Mouse (Mus musculus) adrenal gland, adult (tissue): ENCODE data around the gene Gnaq.
A peak's percentile ranks its signal among the peaks of the same experiment; 100 is the strongest.

ENCODE experiments used
- DNase-seq, 2 experiments: peaks; one replicate each; pipeline ENCODE4 v3.0.0; 2022 to 2023; ENCODE audit warnings: low spot score in 1 of 2; ENCODE audit not compliant: inconsistent age in 2 of 2

The Gnaq gene

DNA sequence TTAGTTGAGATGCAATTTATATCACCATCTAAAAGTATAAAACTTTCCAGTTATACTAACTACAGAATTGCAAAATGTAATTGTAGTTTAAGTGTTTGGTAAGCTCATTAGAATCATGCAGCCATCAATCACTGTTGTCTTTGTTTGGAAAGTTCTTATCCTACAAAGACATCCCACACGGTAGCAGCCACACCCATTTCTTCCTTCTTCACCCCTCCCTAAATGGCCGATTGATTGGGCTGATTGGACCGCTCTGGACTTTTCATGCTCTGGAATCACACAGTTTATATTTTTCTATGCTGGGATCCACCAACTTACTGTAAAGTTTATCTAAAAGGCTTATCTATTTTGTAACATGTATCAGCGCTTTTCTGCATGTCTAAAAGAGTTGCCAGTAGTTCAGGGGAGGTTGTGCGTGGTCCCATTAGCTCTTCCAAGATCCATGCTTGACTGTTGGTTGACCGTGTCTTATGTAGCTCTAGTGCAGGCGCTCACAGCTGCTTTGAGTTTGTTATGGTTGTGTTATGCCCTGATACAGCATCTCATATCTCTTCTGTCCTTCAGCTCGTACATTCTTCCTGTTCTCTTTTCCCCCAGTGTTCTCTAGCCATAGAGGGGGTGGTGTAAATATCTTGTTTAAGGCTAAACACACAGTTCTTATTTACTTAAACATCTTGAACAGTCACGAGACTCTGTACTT lies 56.6 kb downstream of the Gnaq start:
- DNase-seq, result no peak

DNA sequence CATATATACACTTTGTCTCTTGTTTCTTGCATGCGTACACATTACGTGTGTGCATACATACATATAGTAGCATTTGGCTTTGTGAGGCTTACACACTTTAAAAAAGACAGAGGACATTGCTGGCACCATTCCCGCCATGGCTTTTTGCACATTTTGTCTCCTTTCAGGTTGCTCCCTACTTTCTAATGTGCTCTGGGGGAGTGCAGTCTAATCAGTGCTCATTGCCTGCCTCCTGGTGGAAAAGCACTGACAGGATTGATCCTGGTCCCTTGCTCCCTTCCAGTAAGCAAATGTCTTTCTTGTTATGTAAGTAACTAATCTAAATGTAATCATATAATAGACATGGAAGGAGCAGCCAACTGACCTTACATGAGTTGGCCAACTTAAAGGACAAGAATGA lies 65.5 kb downstream of the Gnaq start:
- peak in 1 of 2 experiments; percentile 47 for DNase-seq

DNA sequence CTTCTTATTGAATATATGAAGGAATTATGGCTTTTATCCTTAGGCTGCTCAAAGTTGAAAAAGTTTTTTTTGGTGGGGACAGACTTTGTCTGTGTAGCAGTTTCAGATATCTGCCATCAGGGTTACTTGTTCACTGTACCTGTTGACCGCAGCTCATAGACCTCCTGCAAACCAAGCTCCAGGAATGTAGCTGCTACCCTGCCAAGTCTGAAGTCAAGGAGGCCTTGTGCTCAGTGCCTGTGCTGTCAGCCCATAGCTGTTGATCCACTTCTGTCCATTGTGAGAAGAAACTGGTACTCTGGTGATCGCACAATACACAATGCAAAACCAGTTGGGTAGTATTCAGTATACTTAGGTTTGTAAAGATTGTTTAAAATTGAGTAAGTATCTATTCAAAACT lies 68.7 kb downstream of the Gnaq start:
- no peak for DNase-seq

- DNase-seq, result peak in 1 of 2 experiments; percentile 78
These were observed 72.4 kb downstream of the Gnaq start for GRCm38 (mm10) chr19:16204776-16205680.

GRCm38 (mm10) chr19:16209616-16210015 lies 77.0 kb downstream of the Gnaq start:
- DNase-seq, result peak in 1 of 2 experiments; percentile 58

GRCm38 (mm10) chr19:16214946-16215345 lies 82.3 kb downstream of the Gnaq start:
- DNase-seq, result peak; percentile 34 to 80

GRCm38 (mm10) chr19:16215430-16216016 lies 82.9 kb downstream of the Gnaq start:
- DNase-seq, result no peak

DNA sequence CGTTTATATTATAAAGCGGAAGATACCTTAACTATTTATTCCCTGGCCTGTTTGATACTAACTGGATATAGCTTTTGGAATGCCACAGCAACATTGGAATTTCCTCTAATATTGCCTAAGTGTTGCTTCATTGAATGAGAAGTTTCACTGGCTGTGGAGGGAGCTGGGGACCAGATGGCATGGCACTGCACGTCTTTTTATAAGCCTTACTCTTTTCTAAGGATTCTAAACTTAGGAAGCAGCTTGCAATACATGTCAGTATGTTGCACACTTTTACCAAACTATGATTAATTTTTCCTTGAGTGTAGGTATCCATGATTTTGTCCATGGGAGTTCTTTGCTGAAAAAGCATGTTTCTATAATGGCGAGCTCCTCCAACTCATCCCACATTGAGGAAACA lies 87.3 kb downstream of the Gnaq start:
- DNase-seq, result no peak

- DNase-seq, result peak in 1 of 2 experiments; percentile 72
These were observed 89.9 kb downstream of the Gnaq start for GRCm38 (mm10) chr19:16222526-16222925.

GRCm38 (mm10) chr19:16223126-16223525 lies 90.5 kb downstream of the Gnaq start:
- DNase-seq, result no peak

DNA sequence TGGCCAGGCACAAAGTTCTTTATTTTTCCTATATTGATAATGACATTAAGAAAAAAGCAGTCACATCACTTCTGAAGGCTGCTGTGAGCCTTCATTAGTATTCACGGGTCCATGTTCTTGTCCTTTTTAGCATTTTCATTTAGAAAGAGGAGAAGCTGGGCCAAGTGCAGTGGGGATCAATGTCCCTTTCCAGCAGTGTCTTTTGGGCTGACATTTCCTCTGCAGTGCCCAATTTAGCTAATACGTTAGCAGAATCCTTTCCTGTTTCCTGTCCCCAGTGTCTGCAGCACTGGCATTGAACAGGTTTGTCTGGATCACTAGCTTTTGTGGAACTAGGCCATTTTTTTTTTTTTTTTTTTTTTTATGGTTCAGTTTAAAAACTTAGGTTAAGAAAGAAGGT lies 92.2 kb downstream of the Gnaq start:
- no peak for DNase-seq

- no peak for DNase-seq
These were observed 99.0 kb downstream of the Gnaq start for GRCm38 (mm10) chr19:16231584-16231983.

DNA sequence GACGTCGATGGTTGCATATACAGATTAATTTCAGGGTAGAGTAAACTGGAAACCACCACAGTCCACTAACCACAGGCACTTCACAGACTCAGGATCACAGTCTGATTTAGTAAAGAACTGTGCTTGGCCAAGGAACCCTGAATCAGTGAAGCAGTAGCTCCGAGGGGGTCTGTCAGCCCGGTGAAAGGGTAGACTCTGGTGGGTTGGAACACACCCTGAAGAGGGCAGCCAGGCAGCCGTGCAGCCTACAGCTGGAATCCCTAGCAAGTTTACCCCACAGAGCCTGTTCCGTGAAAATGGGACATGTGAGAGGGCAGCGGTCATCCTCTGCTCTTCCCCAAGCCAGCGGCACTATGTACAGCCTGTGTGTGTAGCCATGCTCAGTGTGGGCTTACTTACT lies 103.0 kb downstream of the Gnaq start:
- no peak for DNase-seq

GRCm38 (mm10) chr19:16237034-16237433 lies 104.4 kb downstream of the Gnaq start:
- DNase-seq, result no peak

DNA sequence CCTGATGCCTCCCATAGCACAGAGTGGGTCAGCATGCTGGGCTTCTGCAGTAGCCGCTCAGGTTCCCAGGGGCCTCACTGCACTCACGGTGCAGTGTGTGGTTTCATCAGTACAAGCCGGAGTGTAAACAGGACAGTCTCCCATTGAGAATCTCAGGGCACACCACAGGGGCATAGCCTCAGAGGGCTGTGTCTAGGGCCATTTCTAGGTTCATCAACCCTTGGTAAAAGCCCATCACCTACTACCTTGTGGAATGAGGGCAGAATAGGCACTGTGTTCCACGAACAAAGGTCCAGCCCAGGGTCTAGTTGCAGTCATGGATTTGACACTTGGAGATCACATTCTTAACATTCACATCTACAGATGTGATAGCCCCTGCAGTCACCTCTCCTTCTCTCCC lies 105.4 kb downstream of the Gnaq start:
- no peak for DNase-seq

DNA sequence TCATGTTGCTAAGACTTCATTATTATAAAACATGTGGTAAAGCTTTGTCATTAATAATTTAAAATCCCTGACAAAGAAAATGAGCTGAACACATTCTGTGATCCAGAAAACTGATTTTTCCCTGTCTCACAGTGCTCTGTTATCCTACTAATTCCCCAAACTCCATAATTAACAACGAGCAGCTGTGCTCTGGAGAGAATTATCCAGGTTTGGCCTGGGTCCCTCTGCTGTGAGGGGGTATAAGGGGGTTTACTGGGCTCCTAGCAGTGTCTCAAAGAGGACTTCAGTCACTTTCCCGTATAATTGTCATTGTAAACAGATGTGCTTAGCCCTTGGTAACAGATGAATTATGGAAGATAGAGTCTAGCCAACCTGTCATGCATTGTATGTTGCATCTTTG lies 105.9 kb downstream of the Gnaq start:
- no peak for DNase-seq

GRCm38 (mm10) chr19:16242708-16243107 lies 110.1 kb downstream of the Gnaq start:
- no peak for DNase-seq

- no peak for DNase-seq
These were observed 116.4 kb downstream of the Gnaq start for GRCm38 (mm10) chr19:16249025-16249424.

GRCm38 (mm10) chr19:16250921-16251320 lies 118.3 kb downstream of the Gnaq start:
- no peak for DNase-seq

DNA sequence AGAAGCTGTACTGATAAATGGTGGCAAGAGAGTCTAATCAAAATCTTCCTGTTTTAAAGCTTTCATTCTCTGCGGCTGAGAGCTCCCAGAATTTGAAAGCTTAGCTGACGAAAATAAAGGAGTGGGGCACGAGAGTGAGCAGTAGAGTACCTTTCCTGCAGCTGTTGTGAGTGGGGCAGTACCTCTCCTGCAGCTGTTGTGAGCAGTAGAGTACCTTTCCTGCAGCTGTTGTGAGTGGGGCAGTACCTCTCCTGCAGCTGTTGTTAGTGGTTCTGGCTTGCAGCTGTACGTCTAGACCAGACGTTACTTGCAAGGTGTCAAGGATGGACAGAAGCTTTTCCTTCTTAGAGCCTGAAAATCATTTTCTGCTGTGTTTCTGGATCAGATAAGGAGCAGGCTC lies 119.2 kb downstream of the Gnaq start:
- DNase-seq, result no peak

- DNase-seq, result no peak
These were observed 120.1 kb downstream of the Gnaq start for GRCm38 (mm10) chr19:16252696-16253095.

DNA sequence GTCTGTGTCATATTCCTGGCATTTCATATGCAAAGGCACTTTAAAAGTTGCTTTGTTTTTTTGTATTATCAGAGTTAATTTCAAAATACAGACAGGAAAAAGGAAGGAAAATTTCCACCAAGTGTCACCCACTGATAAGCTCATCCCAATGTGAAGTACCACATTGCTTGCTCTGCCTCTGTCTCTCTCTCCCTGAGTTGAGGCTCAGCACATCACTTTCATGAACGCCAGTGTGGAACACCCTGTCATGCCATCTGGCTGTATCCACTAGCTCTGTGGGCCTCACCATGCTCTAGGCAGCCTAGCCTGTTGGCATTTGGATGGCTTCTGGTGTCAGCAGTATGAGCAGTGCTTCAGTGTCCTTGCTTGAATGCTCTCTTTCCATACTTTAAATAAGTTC lies 122.2 kb downstream of the Gnaq start:
- DNase-seq, result no peak
